Mouse (Mus musculus) frontal cortex, postnatal 36 days (tissue): Measurements from ENCODE around the gene 4933405L10Rik.

Source experiments
- DNase-seq, 2 experiments: peaks; one replicate each; pipeline ENCODE4 v3.0.0; 2022; ENCODE audit warnings: low spot score in 2 of 2

The 4933405L10Rik gene

GRCm38 (mm10) chr8:105707498-105708403 lies at the start of gene 4933405L10Rik, which contains the start of gene Enkd1:
4933405L10Rik (plus strand) TSS chr8:105707655.
Enkd1 (minus strand) TSS chr8:105708210.
- peak; percentile 77 to 92 for DNase-seq

DNA sequence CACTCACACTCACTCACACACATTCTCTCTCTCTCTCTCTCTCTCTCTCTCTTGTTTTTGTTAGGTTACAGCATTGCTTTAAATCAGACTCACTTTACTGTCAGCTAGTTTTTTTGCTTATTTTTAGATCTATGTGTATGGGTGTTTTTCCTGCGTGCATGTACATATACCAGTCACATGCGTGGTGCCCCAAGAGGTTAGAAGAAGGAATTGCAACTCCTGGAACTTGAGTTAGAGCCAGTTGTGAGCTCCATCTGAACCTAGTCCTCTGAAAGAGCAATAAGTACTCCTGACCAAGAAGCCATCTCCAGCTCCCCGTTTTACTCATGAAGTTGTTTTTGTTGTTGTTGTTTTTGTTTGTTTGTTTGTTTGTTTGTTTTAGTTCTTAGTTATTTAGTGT lies 46.3 kb upstream of the 4933405L10Rik start:
- peak in 1 of 2 experiments; percentile 20 for DNase-seq

GRCm38 (mm10) chr8:105677891-105678290 lies 29.6 kb upstream of the 4933405L10Rik start:
- no peak for DNase-seq

DNA sequence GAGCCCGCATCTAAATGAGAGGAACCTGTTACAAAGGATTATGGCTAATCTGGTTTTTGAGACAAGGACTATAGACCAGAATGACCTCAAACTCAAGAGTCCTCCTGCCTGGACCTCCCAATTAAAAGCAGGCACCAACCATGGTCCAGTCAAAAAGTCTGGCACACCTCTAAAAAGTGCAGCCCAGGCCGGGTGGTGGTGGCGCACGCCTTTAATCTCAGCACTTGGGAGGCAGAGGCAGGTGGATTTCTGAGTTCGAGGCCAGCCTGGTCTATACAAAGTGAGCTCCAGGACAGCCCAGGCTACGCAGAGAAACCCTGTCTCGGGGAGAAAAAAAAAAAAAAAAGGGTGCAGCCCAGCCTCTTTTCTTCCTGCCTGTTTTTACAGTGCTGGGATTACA lies 22.1 kb upstream of the 4933405L10Rik start:
- no peak for DNase-seq

DNA sequence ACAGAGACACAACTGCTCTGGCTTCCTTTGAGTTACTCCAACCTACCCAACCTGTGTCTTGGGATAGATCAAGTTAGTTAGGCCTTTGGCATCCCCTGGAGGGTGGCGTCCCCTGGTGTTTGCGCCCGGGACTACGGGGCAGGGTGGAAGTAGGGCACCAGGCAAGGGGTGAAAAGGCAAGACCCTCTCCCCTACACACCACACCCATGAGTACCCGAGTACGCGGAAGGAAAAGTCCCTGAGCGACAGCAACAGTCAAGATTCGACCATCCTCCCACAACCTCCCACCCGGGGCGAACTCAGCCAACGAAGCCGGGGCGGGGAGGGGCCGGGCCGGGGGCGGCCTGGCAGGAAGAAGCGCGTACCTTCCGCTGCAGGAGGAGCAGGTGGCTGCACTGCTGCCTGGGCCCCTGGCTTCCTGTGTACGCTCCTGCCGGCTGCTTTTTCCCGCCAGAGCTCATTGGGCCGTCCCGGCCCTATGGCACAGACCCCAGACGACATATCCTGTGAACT lies 21.6 kb upstream of the 4933405L10Rik start, which contains the start of gene Carmil2:
Gene Carmil2, plus strand, starts transcription at position 479 of the 513 bp plus-strand sequence.
- DNase-seq, result no peak

DNA sequence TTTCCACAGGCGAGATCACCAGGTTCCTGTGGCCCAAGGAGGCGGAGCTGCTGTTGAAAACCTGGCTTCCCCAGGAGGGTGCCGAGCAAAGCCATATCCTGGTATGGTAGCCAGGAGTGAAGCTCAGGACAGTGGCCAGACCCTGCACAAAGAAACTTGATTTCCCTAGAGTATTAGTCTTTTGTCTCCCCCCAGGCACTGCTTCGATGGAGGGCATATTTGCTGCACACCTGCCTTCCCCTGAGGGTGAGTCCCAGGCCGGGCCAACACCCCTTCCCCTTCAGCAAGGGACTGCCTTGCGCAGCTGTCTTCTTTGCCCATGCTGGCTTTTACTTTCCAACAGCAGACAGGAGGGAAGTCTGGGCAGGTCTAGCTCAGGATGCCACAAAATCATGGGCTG lies 20.9 kb upstream of the 4933405L10Rik start:
- no peak for DNase-seq

DNA sequence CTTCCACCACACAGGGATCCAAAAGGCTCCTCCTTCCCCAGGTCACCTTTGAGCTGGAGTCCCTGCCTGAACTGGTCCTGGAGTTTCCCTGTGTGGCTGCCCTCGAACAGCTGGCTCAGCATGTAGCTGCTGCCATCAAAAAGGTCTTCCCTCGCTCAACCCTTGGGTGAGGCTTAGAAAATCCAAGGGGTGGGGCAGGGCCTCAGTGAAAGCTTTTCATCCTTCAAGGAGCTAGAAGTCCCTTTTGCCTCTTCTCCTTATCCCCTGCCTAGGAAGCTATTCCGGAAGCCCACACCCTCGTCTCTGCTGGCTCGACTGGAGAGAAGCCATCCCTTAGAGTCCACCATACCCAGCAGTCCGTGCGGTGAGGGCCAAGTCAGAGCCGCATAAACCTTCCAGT lies 19.9 kb upstream of the 4933405L10Rik start:
- no peak for DNase-seq

GRCm38 (mm10) chr8:105688242-105688752 lies 19.2 kb upstream of the 4933405L10Rik start:
- DNase-seq, result no peak

DNA sequence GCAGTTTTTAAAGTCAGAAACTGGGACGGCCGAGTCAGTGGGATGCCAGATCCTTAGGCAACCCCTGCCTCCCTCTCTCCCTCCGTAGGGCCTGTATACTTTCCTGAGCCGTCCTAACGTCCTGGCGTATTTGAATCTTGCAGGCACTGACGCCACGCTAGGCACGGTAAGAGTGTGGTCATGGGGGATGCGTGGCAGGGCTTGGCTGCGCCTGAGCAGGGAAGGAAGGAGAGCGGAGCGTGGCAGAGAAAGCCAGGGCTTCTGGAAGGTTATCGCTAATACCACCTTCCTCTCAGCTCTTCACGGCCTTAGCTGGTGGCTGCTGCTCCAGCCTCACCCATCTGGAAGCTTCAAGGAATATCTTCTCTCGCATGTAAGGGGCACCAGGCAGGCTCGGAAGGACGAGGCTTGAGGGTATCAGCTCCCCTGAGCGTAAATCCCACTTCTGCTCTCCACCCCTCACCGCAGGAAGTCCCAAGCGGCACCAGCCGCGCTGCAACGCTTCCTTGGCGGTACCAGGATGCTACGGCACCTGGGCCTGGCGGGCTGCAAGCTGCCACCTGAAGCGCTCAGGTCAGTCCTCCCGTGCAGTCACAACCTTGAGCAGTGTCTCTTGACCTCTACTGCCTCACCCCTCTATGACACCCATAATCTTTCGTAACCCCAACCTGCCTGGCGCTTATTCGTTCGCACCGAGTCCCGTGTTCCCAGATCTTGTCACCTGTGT lies 18.0 kb upstream of the 4933405L10Rik start:
- DNase-seq, result no peak

GRCm38 (mm10) chr8:105689983-105690360 lies 17.5 kb upstream of the 4933405L10Rik start:
- no peak for DNase-seq

DNA sequence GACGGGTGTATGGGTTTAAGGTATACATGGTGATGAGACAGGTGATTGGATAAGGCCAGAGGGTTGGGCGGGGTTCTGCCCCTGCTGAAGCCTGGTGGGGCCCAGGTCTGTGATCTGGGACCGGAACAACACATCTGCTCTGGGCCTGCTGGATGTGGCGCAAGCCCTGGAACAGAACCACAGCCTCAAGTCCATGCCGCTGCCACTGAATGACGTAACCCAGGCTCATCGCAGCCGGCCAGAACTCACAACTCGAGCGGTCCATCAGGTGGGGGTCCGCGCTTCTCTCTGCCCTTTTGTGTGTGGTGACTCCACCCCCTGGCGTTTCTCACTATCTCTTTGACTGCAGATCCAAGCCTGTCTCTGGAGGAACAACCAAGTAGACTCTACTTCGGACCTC lies 16.5 kb upstream of the 4933405L10Rik start:
- DNase-seq, result no peak

DNA sequence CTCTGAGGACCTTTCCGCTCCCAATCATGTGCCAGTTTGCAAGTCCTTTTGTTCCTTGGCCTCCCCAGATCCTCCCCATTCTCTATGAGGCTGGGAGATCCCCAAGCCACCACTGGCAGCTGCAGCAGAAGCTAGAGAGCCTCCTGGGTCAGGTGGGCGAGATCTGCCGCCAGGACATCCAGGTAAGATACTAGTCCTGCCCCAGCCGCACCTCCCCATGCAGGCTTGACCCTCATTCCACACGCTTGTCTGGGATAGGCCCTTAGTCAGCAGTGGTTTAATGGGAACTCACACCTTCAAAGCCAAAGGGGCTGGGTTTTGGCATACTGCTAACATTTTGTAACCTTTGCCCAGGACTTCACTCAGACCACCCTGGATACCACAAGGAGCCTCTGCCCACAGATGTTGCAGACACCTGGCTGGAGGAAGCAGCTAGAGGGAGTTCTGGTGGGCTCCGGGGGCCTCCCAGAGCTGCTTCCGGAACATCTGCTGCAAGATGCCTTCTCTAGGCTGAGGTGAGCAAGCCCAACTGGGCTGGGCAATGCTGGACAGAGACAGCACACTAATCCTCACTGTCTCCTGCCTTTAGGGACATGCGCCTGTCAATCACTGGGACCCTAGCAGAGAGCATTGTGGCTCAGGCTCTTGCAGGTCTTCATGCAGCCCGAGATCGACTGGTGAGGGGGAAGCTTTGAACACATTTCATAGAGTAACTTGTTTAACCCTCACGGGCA lies 14.8 kb upstream of the 4933405L10Rik start:
- no peak for DNase-seq

- DNase-seq, result peak; percentile 72 to 76
These were observed 13.8 kb upstream of the 4933405L10Rik start for GRCm38 (mm10) chr8:105693648-105694047.

- peak; percentile 46 to 49 for DNase-seq
These were observed 13.2 kb upstream of the 4933405L10Rik start for GRCm38 (mm10) chr8:105694051-105694799.

DNA sequence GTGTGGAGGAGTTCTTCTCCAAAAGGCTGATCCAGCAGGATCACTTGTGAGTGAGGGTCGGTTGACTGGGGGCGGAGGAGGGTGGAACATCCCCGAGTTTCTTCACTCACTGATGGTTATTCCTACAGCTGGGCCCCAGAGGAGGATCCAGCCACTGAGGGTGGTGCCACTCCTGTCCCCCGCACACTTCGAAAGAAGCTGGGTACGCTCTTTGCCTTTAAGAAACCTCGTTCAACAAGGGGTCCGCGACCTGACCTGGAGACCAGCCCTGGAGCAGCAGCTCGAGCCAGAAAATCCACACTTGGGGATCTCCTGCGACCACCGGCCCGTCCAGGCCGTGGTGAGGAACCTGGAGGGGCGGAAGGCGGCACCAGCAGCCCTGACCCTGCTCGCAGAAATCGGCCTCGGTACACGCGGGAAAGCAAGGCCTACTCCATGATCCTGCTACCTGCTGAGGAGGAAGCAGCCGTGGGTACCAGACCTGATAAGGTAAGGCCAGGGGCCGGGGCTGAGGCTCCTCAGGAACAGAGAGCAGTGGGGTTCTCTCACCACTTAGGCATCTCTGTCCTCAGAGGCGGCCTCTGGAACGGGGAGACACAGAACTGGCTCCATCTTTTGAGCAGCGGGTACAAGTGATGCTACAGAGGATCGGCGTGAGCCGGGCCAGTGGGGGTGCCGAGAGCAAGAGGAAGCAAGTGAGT lies 12.2 kb upstream of the 4933405L10Rik start:
- DNase-seq, result no peak

DNA sequence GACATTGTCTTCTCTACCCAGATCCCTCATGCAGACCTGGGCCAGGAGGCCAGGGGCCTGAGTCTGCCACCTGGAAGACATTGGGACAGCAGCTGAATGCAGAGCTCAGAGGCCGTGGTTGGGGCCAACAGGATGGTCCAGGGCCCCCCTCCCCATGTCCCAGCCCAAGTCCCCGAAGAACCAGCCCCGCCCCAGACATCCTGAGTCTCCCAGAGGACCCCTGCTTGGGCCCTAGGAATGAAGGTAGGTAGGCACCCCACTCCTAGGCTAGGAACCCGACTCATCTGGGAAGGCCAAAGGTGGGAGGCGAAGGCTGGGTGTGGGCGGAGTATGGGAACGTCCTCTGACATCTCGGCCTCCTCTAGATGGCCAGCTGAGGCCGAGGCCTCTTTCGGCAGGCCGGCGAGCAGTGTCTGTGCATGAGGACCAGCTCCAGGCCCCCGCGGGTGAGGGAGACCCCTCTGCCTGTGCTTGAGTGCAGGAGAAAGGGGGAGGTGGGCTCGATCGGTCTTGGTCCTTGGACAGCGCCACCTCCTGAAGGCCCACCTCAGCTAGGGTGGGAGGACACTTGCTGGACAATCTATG lies 10.2 kb upstream of the 4933405L10Rik start:
- DNase-seq, result no peak

GRCm38 (mm10) chr8:105698734-105699133 lies 8.7 kb upstream of the 4933405L10Rik start:
- no peak for DNase-seq

DNA sequence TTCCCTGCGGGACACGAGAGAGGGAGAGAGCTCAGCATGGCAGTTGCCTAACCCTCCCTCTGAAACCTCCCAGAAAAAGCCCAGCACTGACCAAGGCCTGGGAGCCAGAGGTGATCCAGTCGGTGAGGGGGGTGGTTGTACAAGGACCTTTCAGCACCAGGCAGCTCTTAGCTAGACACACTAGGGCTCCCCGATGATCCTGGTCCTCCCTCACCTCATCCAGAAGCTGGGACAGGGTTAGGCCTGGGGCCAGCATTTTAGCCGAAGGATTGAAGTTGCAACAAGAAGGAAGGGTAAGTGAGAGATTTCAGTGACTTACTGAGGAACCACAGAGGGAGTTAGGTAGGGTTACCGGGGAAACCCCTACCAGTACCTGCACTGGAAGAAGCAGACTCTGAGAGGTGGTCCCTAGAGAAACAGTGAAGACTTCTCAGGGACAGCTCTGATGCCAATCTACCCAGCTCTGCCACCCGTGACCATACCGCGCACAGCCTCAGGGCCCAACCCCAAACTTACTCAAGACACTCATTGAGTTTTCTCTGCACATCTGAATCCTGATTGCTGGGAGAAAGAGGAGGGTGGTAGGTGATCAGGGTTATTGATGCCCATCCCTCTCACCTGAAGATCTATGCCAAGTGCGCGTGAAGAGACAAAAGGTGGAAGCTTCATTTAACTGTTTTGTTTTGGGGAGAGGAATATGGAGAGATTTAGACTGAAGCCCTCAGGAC lies 7.8 kb upstream of the 4933405L10Rik start:
- no peak for DNase-seq

- peak; percentile 70 to 80 for DNase-seq
These were observed 6.9 kb upstream of the 4933405L10Rik start for GRCm38 (mm10) chr8:105700566-105700965.
